Mouse (Mus musculus): ENCODE measurements at regions not wholly inside any gene's neighbourhood (a gene's known extent, or its start where the extent isn't known, plus 50 kb on each side); places are given as distances from the start of the nearest gene placed in this dataset.
A peak's percentile ranks its signal among the peaks of the same experiment; 100 is the strongest.

DNA sequence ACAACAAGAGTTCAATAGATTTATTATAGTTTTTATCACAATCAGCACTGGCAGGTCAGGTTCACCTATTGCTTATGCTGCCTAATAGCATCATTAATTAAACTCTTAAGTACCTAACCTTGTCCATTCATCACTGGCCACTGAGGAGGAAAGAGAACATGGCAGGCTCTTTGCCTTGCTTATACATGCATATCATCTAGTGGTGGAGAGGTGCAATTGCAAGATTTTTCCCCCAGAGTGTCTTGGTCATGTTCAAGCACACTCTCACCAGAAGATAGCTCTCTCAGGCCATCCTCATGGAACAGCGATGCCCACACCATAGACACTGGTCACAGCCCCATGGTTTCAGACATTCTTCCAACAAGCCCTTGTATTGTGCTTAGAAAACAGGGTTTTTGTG, 2289.1 kb upstream of the Gm7489 start:
- no peak for TF ChIP-seq POLR2A (IDR thresholded peaks at IDR 0.05; ENCODE audit: low read depth, low read length)
- TF ChIP-seq CTCF (IDR thresholded peaks at IDR 0.05; ENCODE audit: borderline replicate concordance, insufficient read depth, low read length): no peak
- H3K27ac ChIP-seq (ENCODE audit: insufficient read depth, low read length): no peak overlapping the region
- H3K4me3 ChIP-seq (ENCODE audit: insufficient read depth, low read length): no peak overlapping the region
- peaks cover 4% of the 10 kb centered on the region; the same call in 1 of the 2 replicates for H3K4me1 ChIP-seq (ENCODE audit: control insufficient read depth, insufficient read depth, low read length)

- no peak for TF ChIP-seq CTCF (IDR thresholded peaks at IDR 0.05; ENCODE audit: borderline replicate concordance, insufficient read depth, low read length)
- TF ChIP-seq POLR2A (IDR thresholded peaks at IDR 0.05; ENCODE audit: low read depth, low read length): no peak
- 0 out of 2 replicates have a peak, but pooled peaks cover 1% of the 10 kb centered on the region for H3K4me1 ChIP-seq (ENCODE audit: control insufficient read depth, insufficient read depth, low read length)
- H3K27ac ChIP-seq (ENCODE audit: insufficient read depth, low read length): no peak overlapping the region
- no peak overlapping the region for H3K4me3 ChIP-seq (ENCODE audit: insufficient read depth, low read length)
Observed at GRCm38 (mm10) chr15:51597841-51598240, 2286.9 kb upstream of the Gm7489 start.

DNA sequence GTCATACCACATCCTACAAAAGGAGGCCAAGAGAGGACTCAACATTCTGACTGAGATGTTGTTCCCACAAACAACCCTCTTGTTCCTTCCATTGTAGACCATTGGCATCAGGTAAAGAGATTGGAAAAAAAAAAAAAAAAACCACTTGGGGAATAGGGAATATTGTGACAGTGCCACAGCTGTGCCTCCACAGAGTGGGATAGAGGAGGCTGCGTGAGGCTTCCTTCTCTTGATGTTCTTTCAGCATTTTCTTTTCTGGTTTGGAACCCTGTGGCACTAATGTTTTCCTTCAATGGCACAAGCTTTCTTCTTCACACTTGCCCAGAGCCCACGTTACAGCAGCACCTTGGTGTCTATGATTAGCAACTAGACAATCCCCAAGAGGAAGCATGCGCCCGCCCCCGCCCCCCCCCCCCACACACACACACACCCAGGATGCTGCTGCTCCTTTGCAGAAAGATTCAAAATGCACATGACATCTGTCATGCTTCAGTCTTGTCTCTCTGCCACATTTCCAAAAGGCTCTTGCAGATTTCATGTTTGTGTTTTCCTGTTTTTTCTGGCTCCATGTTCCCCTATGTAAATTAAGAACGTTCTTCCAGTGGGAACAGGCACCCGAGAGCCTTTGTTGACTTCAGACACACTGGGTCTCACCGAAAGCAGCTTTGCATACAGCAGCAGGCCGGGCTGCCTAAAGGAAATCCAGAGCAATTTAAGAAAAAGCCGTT, 2283.4 kb upstream of the Gm7489 start:
- no peak overlapping the region for H3K27ac ChIP-seq (ENCODE audit: insufficient read depth, low read length)
- TF ChIP-seq POLR2A (IDR thresholded peaks at IDR 0.05; ENCODE audit: low read depth, low read length) (no peak), CTCF (IDR thresholded peaks at IDR 0.05; ENCODE audit: borderline replicate concordance, insufficient read depth, low read length) (no peak)
- 0 out of 2 replicates have a peak, but pooled peaks cover 5% of the 10 kb centered on the region for H3K4me1 ChIP-seq (ENCODE audit: control insufficient read depth, insufficient read depth, low read length)
- no peak overlapping the region for H3K4me3 ChIP-seq (ENCODE audit: insufficient read depth, low read length)

- H3K4me1 ChIP-seq (ENCODE audit: control insufficient read depth, insufficient read depth, low read length): peaks cover 6% of the 10 kb centered on the region
- peak overlapping the region; percentile 72 for H3K27ac ChIP-seq (ENCODE audit: insufficient read depth, low read length)
- TF ChIP-seq POLR2A (IDR thresholded peaks at IDR 0.05; ENCODE audit: low read depth, low read length) (no peak), CTCF (IDR thresholded peaks at IDR 0.05; ENCODE audit: borderline replicate concordance, insufficient read depth, low read length) (no peak)
- H3K4me3 ChIP-seq (ENCODE audit: insufficient read depth, low read length): no peak overlapping the region
Observed at GRCm38 (mm10) chr15:51621455-51621854, 2263.3 kb upstream of the Gm7489 start.

DNA sequence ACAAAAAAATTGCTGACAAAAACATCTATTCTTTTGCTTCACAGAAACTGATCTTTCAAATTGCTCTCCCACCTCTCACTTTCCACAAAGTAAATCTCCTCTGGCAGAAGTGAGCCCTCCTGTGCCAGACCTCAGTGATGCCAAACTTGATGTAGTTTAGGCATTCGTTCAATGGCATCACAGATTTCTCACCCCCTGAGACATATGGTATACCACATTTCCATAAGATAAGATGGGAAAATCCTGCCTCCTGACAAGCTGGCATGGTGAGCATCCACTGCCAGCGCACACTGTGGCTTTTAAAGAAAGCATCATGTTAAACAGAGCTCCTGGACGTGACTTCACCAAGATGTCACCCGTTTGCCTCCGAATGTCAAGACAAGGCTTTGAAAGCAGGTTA, 2257.2 kb upstream of the Gm7489 start:
- Histone ChIP-seq H3K4me3 (ENCODE audit: insufficient read depth, low read length) (no peak overlapping the region), H3K4me1 (ENCODE audit: control insufficient read depth, insufficient read depth, low read length) (no peaks in the 10 kb centered on the region), H3K27ac (ENCODE audit: insufficient read depth, low read length) (no peak overlapping the region)
- TF ChIP-seq CTCF (IDR thresholded peaks at IDR 0.05; ENCODE audit: borderline replicate concordance, insufficient read depth, low read length) (no peak), POLR2A (IDR thresholded peaks at IDR 0.05; ENCODE audit: low read depth, low read length) (no peak)

- H3K4me1 ChIP-seq (ENCODE audit: control insufficient read depth, insufficient read depth, low read length): no peaks in the 10 kb centered on the region
- H3K4me3 ChIP-seq (ENCODE audit: insufficient read depth, low read length): no peak overlapping the region
- TF ChIP-seq POLR2A (IDR thresholded peaks at IDR 0.05; ENCODE audit: low read depth, low read length): no peak
- H3K27ac ChIP-seq (ENCODE audit: insufficient read depth, low read length): no peak overlapping the region
Observed at GRCm38 (mm10) chr15:51628518-51628917, 2256.2 kb upstream of the Gm7489 start.

DNA sequence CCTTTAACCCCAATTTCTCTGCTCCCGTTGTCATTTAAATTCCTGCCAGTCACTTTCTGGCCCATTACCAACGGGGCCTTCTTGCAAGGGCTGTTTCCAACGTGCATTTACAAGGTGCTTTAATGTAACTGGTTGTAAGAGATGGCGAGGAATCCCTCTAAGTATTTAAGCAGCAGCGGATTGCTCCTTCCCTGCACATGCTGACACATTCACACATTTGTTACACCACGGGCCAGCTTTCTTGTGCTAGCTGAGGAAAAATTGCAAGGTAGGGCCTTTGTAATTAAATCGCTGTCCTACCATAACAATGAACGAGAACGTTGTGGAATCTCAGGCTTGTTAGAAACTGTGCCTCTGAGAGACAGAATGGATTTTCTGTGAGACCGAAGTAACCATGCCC, 2252.8 kb upstream of the Gm7489 start:
- Histone ChIP-seq H3K4me1 (ENCODE audit: control insufficient read depth, insufficient read depth, low read length) (no peaks in the 10 kb centered on the region), H3K27ac (ENCODE audit: insufficient read depth, low read length) (no peak overlapping the region), H3K4me3 (ENCODE audit: insufficient read depth, low read length) (no peak overlapping the region)
- TF ChIP-seq CTCF (IDR thresholded peaks at IDR 0.05; ENCODE audit: borderline replicate concordance, insufficient read depth, low read length) (no peak), POLR2A (IDR thresholded peaks at IDR 0.05; ENCODE audit: low read depth, low read length) (no peak)

DNA sequence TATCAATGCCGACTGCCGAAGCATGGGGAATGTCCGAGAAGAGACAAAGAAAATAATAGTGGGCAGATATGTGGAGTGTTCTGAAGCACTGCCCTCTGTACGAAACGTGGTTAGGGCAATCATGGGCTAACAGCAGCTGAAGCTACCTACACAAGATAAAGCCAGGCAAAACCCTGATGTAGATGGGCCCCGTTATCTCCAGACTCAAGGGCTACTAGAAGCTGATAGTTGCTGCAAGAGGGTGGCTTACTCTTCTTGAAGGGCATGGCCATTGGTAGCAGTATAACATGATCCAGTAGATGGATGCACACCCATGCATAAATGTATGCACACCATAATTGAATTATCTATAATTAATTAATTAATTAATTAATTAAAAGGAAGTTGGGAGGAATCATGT, 2251.6 kb upstream of the Gm7489 start:
- TF ChIP-seq CTCF (IDR thresholded peaks at IDR 0.05; ENCODE audit: borderline replicate concordance, insufficient read depth, low read length): no peak
- TF ChIP-seq POLR2A (IDR thresholded peaks at IDR 0.05; ENCODE audit: low read depth, low read length): no peak
- Histone ChIP-seq H3K4me1 (ENCODE audit: control insufficient read depth, insufficient read depth, low read length) (no peaks in the 10 kb centered on the region), H3K27ac (ENCODE audit: insufficient read depth, low read length) (no peak overlapping the region), H3K4me3 (ENCODE audit: insufficient read depth, low read length) (no peak overlapping the region)

- Histone ChIP-seq H3K4me1 (ENCODE audit: control insufficient read depth, insufficient read depth, low read length) (no peaks in the 10 kb centered on the region), H3K27ac (ENCODE audit: insufficient read depth, low read length) (no peak overlapping the region), H3K4me3 (ENCODE audit: insufficient read depth, low read length) (no peak overlapping the region)
- TF ChIP-seq CTCF (IDR thresholded peaks at IDR 0.05; ENCODE audit: borderline replicate concordance, insufficient read depth, low read length): no peak
- TF ChIP-seq POLR2A (IDR thresholded peaks at IDR 0.05; ENCODE audit: low read depth, low read length): no peak
Observed at GRCm38 (mm10) chr15:51634726-51635125, 2250.0 kb upstream of the Gm7489 start.

- H3K4me1 ChIP-seq (ENCODE audit: control insufficient read depth, insufficient read depth, low read length): no peaks in the 10 kb centered on the region
- no peak overlapping the region for H3K4me3 ChIP-seq (ENCODE audit: insufficient read depth, low read length)
- no peak overlapping the region for H3K27ac ChIP-seq (ENCODE audit: insufficient read depth, low read length)
- no peak for TF ChIP-seq POLR2A (IDR thresholded peaks at IDR 0.05; ENCODE audit: low read depth, low read length)
- TF ChIP-seq CTCF (IDR thresholded peaks at IDR 0.05; ENCODE audit: borderline replicate concordance, insufficient read depth, low read length): no peak
Observed at GRCm38 (mm10) chr15:51635129-51635920, 2249.4 kb upstream of the Gm7489 start.

Measured in embryonic fibroblast, embryonic 13.5 days (primary cell).